Mouse (Mus musculus) telencephalon, adult 2 months (tissue): Measurements from ENCODE around the gene Sncg.

ENCODE experiments used
- DNase-seq: peaks from one replicate; pipeline ENCODE4 v3.0.0-alpha.2; 2011; ENCODE audit warnings: low read depth, low spot score

The Sncg gene

GRCm38 (mm10) chr14:34343078-34343477 is 31.5 kb downstream of the Sncg start:
- DNase-seq, result no peak

- no peak for DNase-seq
These were observed 32.6 kb downstream of the Sncg start for GRCm38 (mm10) chr14:34341993-34342392.

DNA sequence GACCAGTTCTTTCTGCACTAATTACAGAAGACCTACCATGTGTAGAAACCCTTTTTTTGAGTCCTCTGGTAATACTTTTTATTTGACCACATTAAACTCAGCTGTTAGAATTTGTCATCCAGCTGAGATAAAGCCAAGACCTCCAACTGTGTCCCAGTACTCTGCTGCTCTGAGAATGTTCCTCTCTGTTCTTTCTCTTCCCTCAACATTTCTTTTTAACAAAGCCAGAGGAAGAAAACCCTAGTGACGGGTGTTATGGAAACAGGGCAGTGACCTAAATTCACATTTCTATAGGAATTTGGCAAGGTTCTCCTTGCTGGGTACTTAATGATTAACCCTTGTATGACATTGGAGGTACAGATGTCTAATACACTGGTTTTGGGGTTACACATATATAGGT is 35.1 kb downstream of the Sncg start:
- no peak for DNase-seq

DNA sequence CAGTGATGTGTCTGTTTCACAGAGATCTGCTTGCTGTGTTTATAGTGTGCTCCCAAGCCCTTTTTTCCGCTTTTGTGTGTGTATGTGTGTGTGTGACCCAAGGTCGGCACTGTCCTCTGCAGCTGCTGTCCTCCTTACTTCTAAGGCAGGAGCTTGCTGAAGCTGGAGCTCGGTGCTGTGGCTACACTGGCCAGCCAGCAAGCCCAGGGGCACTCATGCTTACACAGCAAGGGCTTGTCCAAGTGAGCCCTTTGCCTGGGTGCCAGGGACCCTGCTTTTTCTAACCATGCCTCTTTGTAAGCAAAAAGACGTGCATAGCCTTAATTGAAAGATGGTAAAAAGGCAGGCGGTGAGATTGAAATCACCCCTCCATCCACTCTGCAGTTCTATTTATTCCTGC is 42.1 kb downstream of the Sncg start:
- DNase-seq, result no peak

DNA sequence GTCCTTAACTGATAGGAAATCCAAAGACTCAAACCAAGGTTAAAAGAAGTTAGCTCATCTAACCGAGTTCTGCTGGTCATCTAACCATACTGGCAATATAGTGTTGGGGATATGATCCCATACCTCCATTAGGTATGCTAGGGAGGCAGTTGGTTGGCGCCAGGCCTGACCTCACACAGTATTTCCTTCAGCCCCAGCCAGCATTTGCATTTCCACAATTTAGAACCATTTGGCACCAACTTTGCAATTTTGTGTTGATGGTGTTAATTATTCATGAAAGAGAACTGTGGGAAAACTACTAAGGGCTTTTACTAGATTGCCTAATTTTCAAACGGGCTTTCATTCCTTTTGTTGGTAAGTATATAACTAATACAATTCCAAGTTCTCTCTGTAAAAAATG is 42.7 kb downstream of the Sncg start:
- no peak for DNase-seq

DNA sequence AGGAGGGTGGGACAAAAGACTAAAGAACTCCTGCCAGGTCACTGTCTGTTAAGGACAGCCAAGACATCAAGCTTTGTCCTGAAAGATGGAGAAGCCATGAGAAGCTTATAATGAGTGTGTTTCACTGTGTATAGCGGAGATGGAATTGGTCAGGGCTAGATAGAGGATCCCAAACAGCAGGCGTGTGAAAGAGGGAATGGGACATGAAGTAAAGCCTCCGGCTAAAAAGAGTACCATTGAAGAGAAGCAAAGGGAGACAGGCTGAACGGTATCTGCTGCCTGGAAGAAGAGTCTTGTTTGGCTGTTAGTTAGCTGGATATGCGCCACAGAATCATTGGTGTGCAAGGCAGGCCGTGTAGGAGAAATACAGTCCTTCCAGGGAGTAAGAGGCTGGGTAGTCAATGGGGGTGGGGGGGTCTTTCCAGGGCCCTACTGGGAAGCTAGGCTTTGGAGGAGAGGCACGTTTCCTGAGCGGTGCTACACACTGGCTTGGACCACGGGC is 43.9 kb downstream of the Sncg start:
- DNase-seq, result no peak

DNA sequence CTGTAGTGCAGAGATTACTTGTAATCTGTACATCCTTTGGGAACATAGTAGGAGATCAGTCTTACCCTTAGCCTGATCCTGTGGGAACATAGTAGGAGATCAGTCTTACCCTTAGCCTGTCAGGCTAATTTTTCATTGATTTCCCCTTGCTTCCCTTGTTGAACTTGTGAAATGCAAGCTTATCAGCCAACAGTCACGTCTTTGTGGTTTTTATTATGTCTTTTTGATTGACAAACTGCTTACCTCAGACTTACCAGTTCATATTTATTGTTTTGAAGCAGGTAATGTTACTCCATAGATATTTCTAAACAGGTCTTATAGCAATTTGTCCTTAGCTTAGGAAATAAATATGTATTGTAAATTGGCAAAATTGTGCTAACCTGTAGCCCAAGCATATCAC is 47.0 kb downstream of the Sncg start:
- DNase-seq, result no peak

DNA sequence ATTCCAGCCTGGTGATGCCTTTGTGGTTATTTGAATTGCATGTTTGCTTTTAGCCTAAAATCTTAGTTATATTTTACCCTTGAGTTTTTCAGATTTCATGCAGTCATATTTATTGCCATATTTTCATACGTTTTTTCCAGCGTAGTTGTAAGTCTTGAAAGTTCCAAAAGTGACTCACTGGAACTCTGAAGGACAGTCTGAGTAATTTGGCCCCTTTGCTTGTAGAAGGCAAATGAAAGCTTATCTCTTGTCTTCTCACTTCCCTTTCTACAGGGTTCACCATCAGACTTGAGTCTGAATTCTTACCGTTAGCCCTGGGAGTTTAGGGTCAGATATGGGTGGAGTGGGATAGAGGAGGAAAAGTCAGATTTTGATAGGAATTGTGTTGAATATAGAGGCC is 48.0 kb downstream of the Sncg start:
- DNase-seq, result no peak

GRCm38 (mm10) chr14:34323576-34324085 is 51.0 kb downstream of the Sncg start:
- DNase-seq, result no peak
